Mouse (Mus musculus) heart, postnatal 0 days (tissue): ENCODE results near the gene Ambra1. TPM values are rescaled to one million over a fixed set of nuclear protein-coding genes. Genes with fewer than 3 reads are reported as not detected.

Source experiments
- ATAC-seq: fragments of 200-750 bp; cut with Nextera tagmentation; 2 replicates; pipeline ENCODE4 v1.8.0; 2017; ENCODE audit warnings: low read depth, moderate number of reproducible peaks, moderate library complexity; ENCODE audit not compliant: insufficient read depth
- DNase-seq: peaks from one replicate; pipeline ENCODE4 v3.0.0-alpha.2; 2016; ENCODE audit warnings: low spot score
- H3K27ac ChIP-seq: fragments of 300-500 bp; sonication (generic); 2 replicates; pipeline ENCODE4 v1.5.1; 2014; ENCODE audit warnings: low read depth, mild to moderate bottlenecking
- H3K27me3 ChIP-seq: fragments of 300-500 bp; sonication (generic); 2 replicates; pipeline ENCODE4 v1.6.1; 2014; ENCODE audit warnings: low read length, mixed read lengths; ENCODE audit not compliant: control insufficient read depth, insufficient read depth
- H3K36me3 ChIP-seq: fragments of 300-500 bp; sonication (generic); replicated peaks from 2 replicates; pipeline ENCODE4 v1.6.1; 2014; ENCODE audit warnings: low read length, mixed read lengths; ENCODE audit not compliant: control insufficient read depth, insufficient read depth
- H3K4me1 ChIP-seq: fragments of 300-500 bp; sonication (generic); 2 replicates; pipeline ENCODE4 v1.6.1; 2014; ENCODE audit warnings: antibody characterized with exemption; ENCODE audit not compliant: control insufficient read depth, insufficient read depth
- H3K4me2 ChIP-seq: fragments of 300-500 bp; sonication (generic); 2 replicates; pipeline ENCODE4 v1.6.1; 2014; ENCODE audit warnings: low read depth, mild to moderate bottlenecking, low read length, moderate library complexity
- H3K4me3 ChIP-seq: fragments of 300-500 bp; sonication (generic); 2 replicates; pipeline ENCODE4 v1.5.1; 2014; ENCODE audit warnings: low read depth, low read length
- H3K9ac ChIP-seq: fragments of 300-500 bp; sonication (generic); replicated peaks from 2 replicates; pipeline ENCODE4 v1.6.1; 2014; ENCODE audit warnings: low read depth, low read length, mixed read lengths
- H3K9me3 ChIP-seq: fragments of 300-500 bp; sonication (generic); replicated peaks from 2 replicates; pipeline ENCODE4 v1.6.1; 2016; ENCODE audit warnings: low read length; ENCODE audit not compliant: control insufficient read depth
- CTCF ChIP-seq: IDR thresholded peaks from 2 replicates; pipeline ENCODE4 v1.5.1; 2016; ENCODE audit warnings: antibody characterized with exemption, control low read depth, low read depth
- EP300 ChIP-seq: IDR thresholded peaks from 2 replicates; pipeline ENCODE4 v1.6.1; 2016; ENCODE audit warnings: antibody characterized with exemption, low read depth
- WGBS: fragments of 180-500 bp; shearing (Covaris S2); extraction: QIAGEN DNeasy Blood & Tissue Kit; methylation state at CpG from one replicate; pipeline ENCODE4 v1.1.7; 2014; 5-methylcytosine and 5-hydroxymethylcytosine counted together
- polyA plus RNA-seq: library from polyadenylated mRNA; unstranded; fragments of >200 nt; fragmentation: Nextera tagmentation; extraction: Ambion mirVana; gene quantifications from 2 replicates; pipeline ENCODE4 v1.2.1, GENCODE M21; 2015
- total RNA-seq: library from RNA; depleted of rRNA; stranded (reverse); fragments of >200 nt; gene quantifications from 2 replicates; pipeline ENCODE4 v1.2.3, GENCODE M21; 2014; ENCODE audit warnings: low replicate concordance

Ambra1 gene
- total and polyA plus RNA-seq, 2 experiments from 2014 or later: 5.5 to 14.8 TPM

- WGBS: under 1% methylated on average over 66 of the region's 66 CpGs
- peaks cover 8% of the 10 kb centered on the region for H3K4me1 ChIP-seq
- ATAC-seq (peak; percentile 98), DNase-seq (peak; percentile 90)
- H3K4me3 ChIP-seq: peak within 1 kb of the TSS; percentile 99
- H3K27ac ChIP-seq: peak within 1 kb of the TSS; percentile 80
- peak; percentile 79 for TF ChIP-seq EP300
- TF ChIP-seq CTCF: no peak
- H3K9me3 ChIP-seq: no peaks in the 10 kb centered on the region
- peak within 1 kb of the TSS; percentile 88 for H3K9ac ChIP-seq
- H3K36me3 ChIP-seq: no peaks in the 10 kb centered on the region
- peak within 1 kb of the TSS; percentile 93 for H3K4me2 ChIP-seq
- H3K27me3 ChIP-seq: no peaks in the 10 kb centered on the region
Measured at GRCm38 (mm10) chr2:91710272-91711234, 19.4 kb upstream of the Ambra1 start, which contains the start of the genes Atg13 and Harbi1. Gene Atg13, minus strand, starts transcription at chr2:91710576. Gene Harbi1, plus strand, starts transcription at chr2:91710852.

GRCm38 (mm10) chr2:91711256-91711925, 18.5 kb upstream of the Ambra1 start:
- Histone ChIP-seq H3K4me2 (peak overlapping the region; percentile 93), H3K9ac (peak overlapping the region; percentile 88), H3K36me3 (no peaks in the 10 kb centered on the region), H3K4me1 (peaks cover 8% of the 10 kb centered on the region), H3K9me3 (no peaks in the 10 kb centered on the region), H3K4me3 (peak overlapping the region; percentile 99), H3K27ac (peak overlapping the region; percentile 80), H3K27me3 (no peaks in the 10 kb centered on the region)
- 2% methylated on average over 8 of the region's 8 CpGs for WGBS
- TF ChIP-seq CTCF (no peak), EP300 (no peak)
- DNase-seq (no peak), ATAC-seq (no peak)

DNA sequence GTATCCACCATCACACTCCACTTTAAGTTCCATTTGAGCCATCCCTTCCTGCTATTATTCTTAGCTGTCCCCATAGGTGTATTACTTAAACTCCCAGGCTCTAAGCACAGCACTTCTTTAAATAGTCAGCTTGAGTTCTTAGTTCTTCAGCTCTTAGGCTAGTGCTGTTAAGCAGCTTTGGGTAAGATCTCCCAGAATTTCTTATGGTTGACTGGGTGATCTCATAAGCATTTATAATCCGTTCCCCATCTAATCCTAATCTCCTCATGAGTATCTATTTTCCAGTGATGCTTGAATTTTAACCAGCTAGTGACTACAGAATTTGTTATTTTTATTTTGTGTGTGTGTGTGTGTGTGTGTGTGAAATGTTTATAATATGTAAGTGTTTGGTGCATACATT, 15.0 kb upstream of the Ambra1 start:
- Histone ChIP-seq H3K27me3 (no peaks in the 10 kb centered on the region), H3K9ac (no peak overlapping the region), H3K4me2 (no peak overlapping the region), H3K4me1 (peaks cover under 1% of the 10 kb centered on the region), H3K36me3 (0 out of 2 replicates have a peak, but pooled peaks cover 4% of the 10 kb centered on the region), H3K4me3 (no peak overlapping the region), H3K9me3 (no peaks in the 10 kb centered on the region), H3K27ac (no peak overlapping the region)
- no peak for ATAC-seq
- 80% methylated on average over 1 of the region's 1 CpGs for WGBS
- no peak for DNase-seq
- TF ChIP-seq CTCF (no peak), EP300 (no peak)

DNA sequence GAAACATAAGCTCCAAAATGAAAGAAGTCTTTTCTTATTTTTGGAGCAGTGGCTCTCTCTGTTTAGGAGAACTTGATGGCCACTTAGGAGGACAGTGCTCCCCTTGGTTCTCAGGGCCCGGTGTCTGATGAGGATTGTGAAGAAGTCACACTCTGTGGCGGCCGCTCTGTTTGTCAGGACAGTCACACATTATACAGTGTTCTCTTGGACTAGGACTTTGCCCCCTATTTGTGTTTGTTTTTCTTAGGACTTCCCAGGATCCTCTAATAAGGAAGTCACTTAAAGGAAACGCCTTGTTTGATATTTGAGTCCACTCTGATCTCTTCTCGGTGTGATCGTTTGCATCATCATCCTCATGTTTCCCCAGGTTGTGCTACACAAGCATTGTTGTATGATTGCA, 11.7 kb upstream of the Ambra1 start:
- no peak overlapping the region for H3K27ac ChIP-seq
- TF ChIP-seq EP300 (no peak), CTCF (no peak)
- peaks cover 9% of the 10 kb centered on the region; the same call in 1 of the 2 replicates for H3K36me3 ChIP-seq
- H3K4me3 ChIP-seq: no peak overlapping the region
- no peak for DNase-seq
- H3K27me3 ChIP-seq: no peaks in the 10 kb centered on the region
- H3K4me1 ChIP-seq: no peaks in the 10 kb centered on the region
- WGBS: 73% methylated on average over 6 of the region's 6 CpGs
- ATAC-seq: no peak
- no peaks in the 10 kb centered on the region for H3K9me3 ChIP-seq
- H3K4me2 ChIP-seq: no peak overlapping the region
- H3K9ac ChIP-seq: no peak overlapping the region

GRCm38 (mm10) chr2:91723382-91723781, 6.6 kb upstream of the Ambra1 start:
- Histone ChIP-seq H3K4me1 (no peaks in the 10 kb centered on the region), H3K9ac (no peak overlapping the region), H3K4me2 (no peak overlapping the region), H3K4me3 (no peak overlapping the region), H3K36me3 (peaks cover 6% of the 10 kb centered on the region; the same call in 1 of the 2 replicates), H3K27me3 (no peaks in the 10 kb centered on the region), H3K9me3 (no peaks in the 10 kb centered on the region), H3K27ac (no peak overlapping the region)
- no peak for DNase-seq
- WGBS: 45% methylated on average over 4 of the region's 4 CpGs
- TF ChIP-seq EP300 (no peak), CTCF (no peak)
- ATAC-seq: no peak
